Mouse (Mus musculus) bone marrow macrophage, adult 2 months (primary cell): ENCODE measurements at regions not wholly inside any gene's neighbourhood (a gene's known extent, or its start where the extent isn't known, plus 50 kb on each side); places are given as distances from the start of the nearest gene placed in this dataset.
"Not testable (repeated sequence)": the region's sequence is repeated elsewhere in the genome, so short reads cannot be mapped to it uniquely, and the experiment has no call there.

Experiments
- CTCF ChIP-seq: IDR thresholded peaks from 2 replicates; pipeline ENCODE4 v1.5.1; 2012; ENCODE audit warnings: low read depth, mild to moderate bottlenecking, low read length, moderate library complexity
- POLR2A ChIP-seq: IDR thresholded peaks from 2 replicates; pipeline ENCODE4 v1.6.1; 2012; ENCODE audit warnings: mild to moderate bottlenecking, low read depth, low read length, borderline replicate concordance

- not testable (repeated sequence) for TF ChIP-seq CTCF, POLR2A
Observed at GRCm38 (mm10) chr14:59025757-59026156, 116.9 kb downstream of the 1700129C05Rik start.
